Mouse (Mus musculus) midbrain, embryonic 16.5 days (tissue): Measurements from ENCODE around the gene Cish. TPM values are rescaled to one million over a fixed set of nuclear protein-coding genes. Genes with fewer than 3 reads are reported as not detected.

Source experiments
- ATAC-seq: fragments of 200-750 bp; cut with Nextera tagmentation; 2 replicates; pipeline ENCODE4 v1.8.0; 2017; ENCODE audit warnings: moderate TSS enrichment
- H3K27ac ChIP-seq: fragments of 300-500 bp; sonication (generic); 2 replicates; pipeline ENCODE4 v1.5.1; 2014; ENCODE audit warnings: mild to moderate bottlenecking, low read length, mixed read lengths
- H3K27me3 ChIP-seq: fragments of 300-500 bp; sonication (generic); 2 replicates; pipeline ENCODE4 v1.6.1; 2014; ENCODE audit warnings: low read depth, low read length, mixed read lengths; ENCODE audit not compliant: control insufficient read depth, insufficient read depth
- H3K36me3 ChIP-seq: fragments of 300-500 bp; sonication (generic); 2 replicates; pipeline ENCODE4 v1.6.1; 2014; ENCODE audit warnings: mild to moderate bottlenecking, low read length, moderate library complexity, mixed read lengths; ENCODE audit not compliant: control insufficient read depth, insufficient read depth
- H3K4me1 ChIP-seq: fragments of 300-500 bp; sonication (generic); 2 replicates; pipeline ENCODE4 v1.6.1; 2014; ENCODE audit warnings: mild to moderate bottlenecking, low read length, mixed read lengths; ENCODE audit not compliant: control insufficient read depth, insufficient read depth
- H3K4me2 ChIP-seq: fragments of 300-500 bp; sonication (generic); 2 replicates; pipeline ENCODE4 v1.6.1; 2014; ENCODE audit warnings: mild to moderate bottlenecking, low read length, mixed read lengths
- H3K4me3 ChIP-seq: fragments of 300-500 bp; sonication (generic); 2 replicates; pipeline ENCODE4 v1.5.1; 2014; ENCODE audit warnings: low read depth, mild to moderate bottlenecking, low read length, moderate library complexity, mixed read lengths
- H3K9ac ChIP-seq: fragments of 300-500 bp; sonication (generic); 2 replicates; pipeline ENCODE4 v1.6.1; 2014; ENCODE audit warnings: low read depth, low read length, mixed read lengths
- H3K9me3 ChIP-seq: fragments of 300-500 bp; sonication (generic); replicated peaks from 2 replicates; pipeline ENCODE4 v1.6.1; 2014; ENCODE audit warnings: mild to moderate bottlenecking, low read length, mixed read lengths; ENCODE audit not compliant: control insufficient read depth, poor library complexity, severe bottlenecking
- WGBS: fragments of 180-500 bp; shearing (Covaris S2); extraction: QIAGEN DNeasy Blood & Tissue Kit; methylation state at CpG from one replicate; pipeline ENCODE4 v1.1.7; 2014; 5-methylcytosine and 5-hydroxymethylcytosine counted together
- polyA plus RNA-seq: library from polyadenylated mRNA; unstranded; fragments of >200 nt; fragmentation: Nextera tagmentation; extraction: Ambion mirVana; gene quantifications from 2 replicates; pipeline ENCODE4 v1.2.1, GENCODE M21; 2015

Gene Cish
- polyA plus RNA-seq, 1 experiment from 2014 or later: 8.6 TPM

DNA sequence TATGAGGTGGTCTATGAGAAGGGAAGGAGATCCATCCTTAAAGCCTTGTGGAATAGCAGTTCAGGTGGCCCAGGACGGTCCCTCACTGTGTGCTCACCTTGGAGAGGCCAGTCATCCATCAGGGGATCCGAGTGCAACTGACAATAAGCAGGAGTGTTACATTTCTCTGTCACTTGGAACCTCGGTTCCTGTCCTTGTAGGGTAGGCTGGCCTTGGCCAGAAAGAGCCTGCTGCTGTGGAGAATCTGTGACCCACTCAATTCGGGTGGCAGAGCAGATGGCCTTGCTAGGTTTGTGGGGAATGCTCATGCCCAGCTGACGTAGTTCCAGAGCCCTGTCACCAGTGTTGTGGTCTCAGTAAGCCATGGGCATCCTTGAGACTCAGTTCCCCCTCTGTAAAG is 13.8 kb downstream of the Cish start:
- H3K9ac ChIP-seq: no peak overlapping the region
- no peak overlapping the region for H3K27ac ChIP-seq
- no peaks in the 10 kb centered on the region for H3K36me3 ChIP-seq
- WGBS: 74% methylated on average over 5 of the region's 5 CpGs
- H3K4me2 ChIP-seq: no peak overlapping the region
- no peaks in the 10 kb centered on the region for H3K4me1 ChIP-seq
- no peak for ATAC-seq
- no peaks in the 10 kb centered on the region for H3K27me3 ChIP-seq
- H3K9me3 ChIP-seq: no peaks in the 10 kb centered on the region
- no peak overlapping the region for H3K4me3 ChIP-seq

DNA sequence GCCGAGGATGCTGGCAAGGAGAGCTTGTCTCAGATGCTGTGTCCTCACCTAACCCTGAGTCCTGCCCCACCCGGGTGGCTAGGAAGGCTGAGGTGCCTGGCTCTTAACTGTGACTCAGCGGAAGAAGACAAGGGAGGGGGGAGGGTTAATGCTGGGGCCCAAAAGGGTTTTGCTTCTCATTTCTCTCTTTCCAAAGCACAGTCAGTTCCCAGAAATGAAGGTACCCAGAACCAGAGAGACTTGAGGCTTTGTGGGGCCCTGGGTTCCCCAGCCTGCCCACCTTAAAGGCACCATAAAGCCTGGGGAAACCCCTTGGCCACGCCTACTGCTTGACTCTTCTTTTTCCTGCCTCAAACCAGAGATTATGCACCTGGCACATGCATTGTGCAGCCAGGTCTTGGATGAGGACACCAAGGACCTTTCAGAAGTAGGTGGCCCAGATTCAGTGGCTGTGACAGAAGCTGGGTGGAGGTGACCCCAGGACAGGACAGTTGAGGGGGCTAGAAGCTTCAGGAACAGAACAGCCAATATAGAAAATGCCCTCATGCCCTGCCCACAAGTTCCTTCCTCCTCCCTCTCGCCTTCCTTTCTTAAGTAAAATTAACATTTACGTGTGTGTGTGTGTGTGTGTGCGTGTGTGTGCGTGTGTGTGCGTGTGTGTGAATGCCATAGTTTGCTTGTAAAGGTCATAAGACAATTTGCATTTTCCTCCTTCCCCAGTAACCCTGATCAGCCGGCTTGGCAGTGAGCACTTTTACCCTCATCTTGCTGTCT is 17.2 kb downstream of the Cish start:
- no peak for ATAC-seq
- no peaks in the 10 kb centered on the region for H3K4me1 ChIP-seq
- no peak overlapping the region for H3K27ac ChIP-seq
- no peaks in the 10 kb centered on the region for H3K9me3 ChIP-seq
- no peaks in the 10 kb centered on the region for H3K27me3 ChIP-seq
- H3K9ac ChIP-seq: no peak overlapping the region
- H3K36me3 ChIP-seq: no peaks in the 10 kb centered on the region
- no peak overlapping the region for H3K4me2 ChIP-seq
- no peak overlapping the region for H3K4me3 ChIP-seq
- 67% methylated on average over 10 of the region's 10 CpGs for WGBS

DNA sequence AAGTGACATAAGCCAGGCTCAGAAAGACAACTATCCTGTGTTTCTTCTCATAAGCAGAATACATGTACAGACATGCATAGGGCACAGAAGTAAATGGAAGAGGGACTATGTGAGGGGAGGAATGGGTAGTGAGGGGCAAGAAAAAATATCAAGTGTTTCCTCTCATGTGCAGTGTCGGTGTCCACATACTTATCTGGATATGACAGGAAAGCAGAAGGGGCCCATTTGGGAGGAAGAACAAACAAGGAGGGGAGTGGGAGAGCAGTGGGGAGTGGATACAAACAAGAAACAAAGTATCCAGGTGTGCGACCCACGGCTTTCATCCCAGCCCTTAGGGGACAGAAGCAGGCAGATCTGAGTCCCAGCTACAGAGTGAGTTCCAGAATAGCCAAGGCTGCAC is 18.1 kb downstream of the Cish start:
- Histone ChIP-seq H3K9me3 (no peaks in the 10 kb centered on the region), H3K36me3 (no peaks in the 10 kb centered on the region), H3K4me3 (no peak overlapping the region), H3K4me1 (no peaks in the 10 kb centered on the region), H3K9ac (no peak overlapping the region), H3K27me3 (no peaks in the 10 kb centered on the region), H3K4me2 (no peak overlapping the region), H3K27ac (no peak overlapping the region)
- WGBS: 91% methylated on average over 3 of the region's 3 CpGs
- ATAC-seq: no peak

DNA sequence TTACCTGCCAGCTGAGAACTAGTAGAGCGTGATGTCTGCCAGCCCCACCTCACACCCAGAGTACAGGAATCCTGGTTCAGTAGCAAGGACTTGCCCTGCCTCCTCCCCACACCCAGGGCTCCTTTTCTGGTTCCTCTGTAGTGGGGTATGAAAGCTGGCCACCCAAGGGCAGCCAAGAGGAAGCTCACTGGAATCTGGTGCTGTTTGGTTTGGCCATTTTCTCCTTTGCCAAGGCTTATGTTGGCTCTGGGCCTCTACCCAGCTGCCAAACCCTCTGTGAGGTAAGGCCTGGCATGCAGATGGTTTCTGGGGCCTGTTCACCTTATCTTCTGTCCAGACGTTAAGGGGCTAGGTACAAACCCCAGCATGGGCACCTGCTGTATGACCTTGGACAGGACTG is 20.0 kb downstream of the Cish start:
- H3K4me1 ChIP-seq: no peaks in the 10 kb centered on the region
- H3K36me3 ChIP-seq: no peaks in the 10 kb centered on the region
- no peak overlapping the region for H3K4me2 ChIP-seq
- 74% methylated on average over 2 of the region's 2 CpGs for WGBS
- no peak overlapping the region for H3K27ac ChIP-seq
- no peaks in the 10 kb centered on the region for H3K9me3 ChIP-seq
- no peak for ATAC-seq
- H3K27me3 ChIP-seq: no peaks in the 10 kb centered on the region
- no peak overlapping the region for H3K4me3 ChIP-seq
- no peak overlapping the region for H3K9ac ChIP-seq

DNA sequence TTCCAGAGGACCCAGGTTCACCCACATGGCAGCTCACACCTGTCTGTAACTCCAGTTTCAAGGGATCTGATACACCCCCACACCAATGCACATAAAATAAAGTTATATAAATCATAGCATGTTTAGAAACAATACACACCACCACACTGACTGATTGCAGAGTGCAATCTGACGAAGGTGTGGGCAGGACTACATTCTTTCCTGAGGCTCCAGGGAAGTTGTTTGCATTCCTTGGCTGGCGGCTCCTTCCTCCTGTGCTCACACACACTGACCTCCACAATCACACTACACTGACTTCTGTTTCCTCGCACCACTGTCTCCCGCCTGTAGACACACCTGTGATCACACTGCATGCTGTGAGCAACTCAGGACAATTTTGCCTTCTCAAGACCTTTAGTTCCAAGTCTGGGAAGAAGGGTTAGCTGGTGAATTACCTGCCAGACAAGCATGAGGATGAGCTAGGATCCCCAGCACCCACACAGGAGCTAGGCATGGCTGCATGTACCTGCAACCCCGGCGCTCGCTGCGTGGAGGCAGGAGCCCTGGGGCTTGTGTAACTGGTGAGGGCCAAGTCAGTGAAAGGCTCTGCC is 26.7 kb downstream of the Cish start:
- ATAC-seq: no peak
- Histone ChIP-seq H3K9ac (no peak overlapping the region), H3K9me3 (no peaks in the 10 kb centered on the region), H3K4me1 (no peaks in the 10 kb centered on the region), H3K27ac (no peak overlapping the region), H3K4me3 (no peak overlapping the region), H3K36me3 (no peaks in the 10 kb centered on the region), H3K4me2 (no peak overlapping the region), H3K27me3 (no peaks in the 10 kb centered on the region)
- 87% methylated on average over 8 of the region's 8 CpGs for WGBS

DNA sequence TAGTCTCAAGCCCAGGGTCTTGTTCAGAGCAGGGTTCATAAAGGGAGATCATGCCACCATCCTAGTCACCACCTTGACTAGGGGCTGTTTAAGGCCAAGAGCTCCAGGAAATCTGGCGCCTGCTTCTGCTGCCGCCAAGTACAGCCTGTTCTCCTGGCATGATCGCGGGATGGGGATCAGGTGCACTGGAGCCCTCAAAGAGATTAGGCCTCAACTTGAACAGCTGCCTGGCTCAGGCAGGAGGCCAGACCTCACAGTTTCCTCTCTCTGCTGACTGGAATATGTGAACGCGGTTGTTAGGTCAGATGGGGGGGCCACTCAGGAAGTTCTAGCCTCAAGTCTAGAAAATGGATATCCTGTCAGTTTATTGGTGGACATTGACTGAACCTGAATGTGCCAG is 27.7 kb downstream of the Cish start:
- Histone ChIP-seq H3K4me2 (no peak overlapping the region), H3K4me1 (no peaks in the 10 kb centered on the region), H3K27me3 (no peaks in the 10 kb centered on the region), H3K27ac (no peak overlapping the region), H3K36me3 (no peaks in the 10 kb centered on the region), H3K9me3 (no peaks in the 10 kb centered on the region), H3K4me3 (no peak overlapping the region), H3K9ac (no peak overlapping the region)
- WGBS: 68% methylated on average over 6 of the region's 6 CpGs
- no peak for ATAC-seq

DNA sequence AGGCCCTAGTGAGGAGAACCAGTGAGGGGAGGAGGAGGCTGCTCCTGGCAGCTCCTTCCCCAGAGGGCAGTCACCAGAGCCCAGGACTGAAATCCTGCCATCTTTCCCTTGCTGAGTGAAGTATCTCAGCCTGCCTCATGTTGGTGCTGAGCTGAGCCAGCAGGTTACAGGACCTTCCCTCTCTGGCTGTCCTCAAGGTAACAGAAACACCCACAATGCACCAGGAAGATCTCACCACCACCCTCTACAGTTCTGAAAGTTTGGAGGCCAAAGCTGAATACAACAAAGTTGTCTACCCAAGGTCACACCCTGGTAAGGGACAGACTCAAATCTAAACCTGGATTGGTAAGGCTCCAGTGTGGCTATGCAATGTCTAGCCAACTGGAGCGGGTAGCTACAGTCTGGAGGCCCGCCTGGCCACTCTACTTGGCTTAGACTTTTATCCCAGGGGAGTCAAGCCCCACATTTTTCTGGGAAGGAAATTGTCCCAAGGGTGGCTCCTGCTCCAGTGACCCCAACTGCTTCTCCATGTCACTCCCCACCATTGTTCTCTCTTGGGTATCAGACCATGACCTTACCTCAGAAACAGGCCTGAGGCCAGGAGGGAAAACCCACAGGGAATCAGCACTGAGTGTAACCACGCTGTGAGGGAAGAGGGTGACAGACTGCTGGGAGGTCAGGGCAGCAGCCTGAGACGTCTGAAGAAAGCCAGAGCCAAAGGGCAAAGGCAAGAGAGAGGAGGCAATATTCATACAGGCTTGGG is 29.2 kb downstream of the Cish start:
- no peak for ATAC-seq
- no peak overlapping the region for H3K27ac ChIP-seq
- H3K4me1 ChIP-seq: no peaks in the 10 kb centered on the region
- no peaks in the 10 kb centered on the region for H3K27me3 ChIP-seq
- no peak overlapping the region for H3K9ac ChIP-seq
- no peaks in the 10 kb centered on the region for H3K9me3 ChIP-seq
- H3K4me2 ChIP-seq: no peak overlapping the region
- WGBS: 48% methylated on average over 4 of the region's 4 CpGs
- H3K36me3 ChIP-seq: no peaks in the 10 kb centered on the region
- H3K4me3 ChIP-seq: no peak overlapping the region

DNA sequence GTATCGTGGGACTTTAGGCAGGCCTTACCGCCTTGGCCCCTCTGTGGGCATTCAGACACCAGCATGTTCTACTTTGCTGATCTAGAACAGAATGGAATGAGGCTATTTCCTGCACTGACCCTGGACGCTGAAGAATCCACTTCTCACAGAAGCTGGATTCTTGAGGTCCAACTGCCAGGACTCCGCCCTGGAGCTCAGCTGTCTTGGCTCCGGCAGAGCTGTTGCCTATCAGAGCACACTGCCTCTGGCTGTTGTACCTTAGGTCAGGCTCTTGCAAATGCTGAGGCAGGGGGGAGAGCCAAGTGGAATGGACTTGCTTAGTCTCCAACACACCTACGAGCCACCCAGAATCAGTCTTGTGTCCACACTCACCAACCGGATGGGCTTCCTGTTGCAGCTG is 30.1 kb downstream of the Cish start:
- WGBS: 88% methylated on average over 7 of the region's 7 CpGs
- no peak for ATAC-seq
- no peak overlapping the region for H3K4me2 ChIP-seq
- H3K4me3 ChIP-seq: no peak overlapping the region
- H3K4me1 ChIP-seq: no peaks in the 10 kb centered on the region
- H3K27me3 ChIP-seq: no peaks in the 10 kb centered on the region
- H3K9me3 ChIP-seq: no peaks in the 10 kb centered on the region
- H3K27ac ChIP-seq: no peak overlapping the region
- H3K36me3 ChIP-seq: no peaks in the 10 kb centered on the region
- no peak overlapping the region for H3K9ac ChIP-seq
